Mouse (Mus musculus) Patski (cell line): ENCODE results near the gene Gatd1. TPM values are rescaled to one million over a fixed set of nuclear protein-coding genes. Genes with fewer than 3 reads are reported as not detected.

Source experiments
- ATAC-seq: fragments of 100-300 bp; one replicate; pipeline ENCODE4 v1.8.0; 2021
- CTCF ChIA-PET: fragments of 350-600 bp; sonication (Branson Sonifier 250); formaldehyde crosslinking; loops from one replicate; lab custom pipeline; 2022; ENCODE audit warnings: inconsistent platforms; lab: Charles Lee
- POLR2A ChIA-PET: fragments of 350-600 bp; sonication (Branson Sonifier 250); formaldehyde crosslinking; loops from one replicate; lab custom pipeline; 2022; ENCODE audit warnings: antibody characterized with exemption, inconsistent platforms; lab: Charles Lee
- DNase-seq: peaks from one replicate; pipeline ENCODE4 v3.0.0-alpha.2; 2011; ENCODE audit warnings: low read depth, low spot score
- H3K27me3 ChIP-seq: fragments of 371-371 bp; one replicate; pipeline ENCODE4 v1.5.1; 2021
- CTCF ChIP-seq: fragments of 100-300 bp; IDR thresholded peaks from one replicate; pipeline ENCODE4 v1.5.1; 2021
- in situ Hi-C: fragments of 300-500 bp; cut with MboI; formaldehyde crosslinking; loops from 3 replicates; pipeline ENCODE4 v1.11.1; 2018; ENCODE audit warnings: low pct_unique_long_range_greater_than_20kb, mixed read lengths
- polyA plus RNA-seq: library from polyadenylated mRNA; unstranded; gene quantifications from one replicate; pipeline ENCODE4 v1.2.3, GENCODE M21; 2021

Gatd1 gene
- polyA plus RNA-seq, 1 experiment from 2014 or later: 38.7 TPM

GRCm38 (mm10) chr7:141436523-141436892 is 22.6 kb upstream of the Gatd1 start:
- H3K27me3 ChIP-seq: no peaks in the 10 kb centered on the region

GRCm38 (mm10) chr7:141435856-141436522 is 22.1 kb upstream of the Gatd1 start:
- no peak for ATAC-seq
- ChIA-PET CTCF (interaction anchor here (1.3 kb wide), 1 partner anchor 18 kb away, joined by 3 read pairs; no protein-coding TSS in a partner anchor), POLR2A (interaction anchor here (0.6 to 1.4 kb wide), 4 partner anchors 8 to 28 kb away, joined by 3 to 4 read pairs (median 4); partner anchors contain the start of gene Gatd1)
- no peak for DNase-seq
- in situ Hi-C loops: no loop called here
- H3K27me3 ChIP-seq: no peaks in the 10 kb centered on the region
- no peak for TF ChIP-seq CTCF

More at GRCm38 (mm10) chr7:141436523-141436892, 22.6 kb upstream of the Gatd1 start:
- no peak for ATAC-seq
- CTCF ChIA-PET: interaction anchor here (0.8 to 1.3 kb wide), 2 partner anchors 10 to 17 kb away, joined by 3 read pairs; no protein-coding TSS in a partner anchor
- POLR2A ChIA-PET: interaction anchor here (0.6 to 1.4 kb wide), 4 partner anchors 8 to 28 kb away, joined by 3 to 4 read pairs (median 4); partner anchors contain the start of gene Gatd1
- in situ Hi-C loops: no loop called here
- DNase-seq: no peak
- TF ChIP-seq CTCF: no peak

- no peak for DNase-seq
- POLR2A ChIA-PET: interaction anchor here (1.4 to 1.6 kb wide), 2 partner anchors 20 to 21 kb away, joined by 3 to 4 read pairs; partner anchors contain the start of gene Gatd1
Observed at GRCm38 (mm10) chr7:141435129-141435855, 21.4 kb upstream of the Gatd1 start.

GRCm38 (mm10) chr7:141434464-141434863 is 20.5 kb upstream of the Gatd1 start:
- in situ Hi-C loops: no loop called here
- no peak for ATAC-seq
- TF ChIP-seq CTCF: no peak
- ChIA-PET POLR2A (interaction anchor here (1.6 kb wide), 1 partner anchor 19 kb away, joined by 3 read pairs; no protein-coding TSS in a partner anchor), CTCF (interaction anchor here (1.1 kb wide), 1 partner anchor 22 kb away, joined by 3 read pairs; no protein-coding TSS in a partner anchor)
- H3K27me3 ChIP-seq: no peaks in the 10 kb centered on the region
- DNase-seq: no peak

More at GRCm38 (mm10) chr7:141435129-141435855, 21.4 kb upstream of the Gatd1 start:
- CTCF ChIA-PET: no interaction called here
- no peak for ATAC-seq
- in situ Hi-C loops: no loop called here
- no peaks in the 10 kb centered on the region for H3K27me3 ChIP-seq
- no peak for TF ChIP-seq CTCF

DNA sequence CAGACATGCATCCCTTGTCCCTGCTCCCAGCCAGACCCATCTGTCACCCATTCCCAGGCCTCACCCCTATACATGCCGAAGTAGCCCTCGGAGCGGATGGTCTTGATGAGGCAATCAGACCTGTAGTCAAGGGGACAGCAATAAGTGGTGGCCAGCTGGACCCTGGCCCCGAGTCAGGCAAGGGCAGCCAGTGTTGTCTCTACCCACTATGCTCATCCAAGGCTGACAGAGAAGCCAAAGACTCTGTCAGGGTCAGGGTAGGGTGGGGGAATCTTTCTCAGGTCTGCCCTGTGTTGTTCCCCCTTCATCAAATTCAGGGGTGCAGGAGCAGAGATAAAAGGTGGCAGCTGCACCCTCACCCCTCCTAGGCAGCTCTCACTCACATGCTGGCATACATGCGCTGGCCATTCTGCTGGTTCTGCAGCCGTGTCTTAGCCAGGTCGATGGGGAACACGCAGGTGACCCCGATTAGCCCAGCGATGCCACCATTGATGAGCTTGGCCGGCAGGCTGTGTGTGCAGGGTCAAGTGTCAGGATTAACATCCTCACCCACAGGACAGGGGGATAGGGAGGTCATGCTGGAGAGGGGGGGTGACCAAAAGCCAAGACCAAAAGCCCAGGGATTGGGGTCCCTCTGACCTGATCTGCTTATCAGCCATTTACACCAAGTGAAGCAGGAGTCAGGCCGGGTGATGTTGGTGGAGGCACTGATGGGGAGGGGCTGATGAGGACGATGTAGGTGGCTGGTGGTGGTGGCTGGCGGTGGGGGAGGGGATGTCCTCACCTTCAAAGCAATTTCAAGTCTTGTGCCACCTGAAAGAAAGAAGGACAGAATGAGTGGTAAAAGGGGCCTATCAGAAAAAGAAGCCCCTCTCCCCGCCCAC is 19.8 kb upstream of the Gatd1 start:
- ATAC-seq: no peak
- no peaks in the 10 kb centered on the region for H3K27me3 ChIP-seq
- TF ChIP-seq CTCF: no peak
- in situ Hi-C loops: no loop called here
- no peak for DNase-seq
- ChIA-PET POLR2A (interaction anchor here (1.6 kb wide), 1 partner anchor 19 kb away, joined by 3 read pairs; no protein-coding TSS in a partner anchor), CTCF (interaction anchor here (1.1 kb wide), 1 partner anchor 21 kb away, joined by 3 read pairs; no protein-coding TSS in a partner anchor)

DNA sequence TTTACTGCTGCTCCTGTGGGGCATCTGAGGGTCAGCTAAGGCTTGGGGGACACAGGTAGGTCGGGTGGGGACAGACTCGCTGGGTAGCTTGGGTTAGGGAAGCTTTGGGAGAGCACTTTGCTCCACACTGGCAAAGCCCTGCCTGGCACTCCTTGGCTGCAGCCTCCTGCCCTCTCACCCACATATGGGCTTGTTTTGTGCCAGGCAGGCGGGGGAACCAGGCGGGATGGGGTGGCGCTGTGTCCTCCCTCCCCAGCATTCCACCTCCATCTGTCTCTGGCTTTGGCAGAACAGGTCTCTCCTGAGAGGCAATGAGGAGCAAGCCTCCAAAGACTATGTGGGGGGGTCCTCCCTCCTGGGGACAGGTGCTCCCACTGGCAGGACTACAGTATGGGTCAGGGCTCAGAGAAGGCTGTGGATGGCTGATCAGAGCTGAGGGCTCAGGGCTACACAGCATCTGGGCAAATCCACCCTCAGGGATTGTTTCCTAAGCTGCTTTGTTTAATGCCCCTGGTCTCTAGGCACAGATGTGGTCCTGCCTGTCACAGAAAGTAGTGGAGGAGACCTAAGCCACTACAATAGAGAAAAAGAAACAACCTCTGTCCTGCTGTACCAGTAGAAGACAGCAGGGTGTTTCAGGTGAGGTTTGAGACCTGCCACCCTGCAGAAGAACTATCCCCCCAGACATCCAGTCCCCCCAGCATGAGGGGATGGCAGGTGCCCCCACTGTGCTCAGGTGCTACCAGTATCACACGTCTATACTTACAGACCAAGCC is 19.0 kb upstream of the Gatd1 start:
- H3K27me3 ChIP-seq: no peaks in the 10 kb centered on the region
- CTCF ChIA-PET: no interaction called here
- no peak for TF ChIP-seq CTCF
- ATAC-seq (no peak), DNase-seq (no peak)
- POLR2A ChIA-PET: no interaction called here
- in situ Hi-C loops: no loop called here

DNA sequence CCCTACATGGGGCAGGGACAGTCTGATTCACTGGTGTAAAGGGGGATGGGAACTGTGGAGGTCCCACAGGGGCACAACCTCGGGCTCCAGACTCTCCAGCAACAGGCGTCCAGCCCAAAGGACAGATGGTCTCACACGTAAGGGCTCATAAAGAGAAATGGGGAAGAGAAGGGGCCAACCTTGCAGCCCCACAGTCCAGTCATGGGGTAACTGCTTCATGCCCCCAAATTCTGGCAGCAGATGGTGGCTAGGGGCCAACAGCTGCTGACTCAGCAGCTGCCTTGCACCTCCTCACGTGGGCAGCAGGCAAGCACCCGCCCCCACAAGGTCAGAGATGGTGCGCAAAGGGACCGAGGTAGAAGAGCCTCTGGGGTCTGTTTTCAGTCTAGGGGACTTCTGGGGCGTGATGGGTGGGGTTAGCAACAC is 18.3 kb upstream of the Gatd1 start:
- no peaks in the 10 kb centered on the region for H3K27me3 ChIP-seq
- no peak for TF ChIP-seq CTCF
- DNase-seq: no peak
- in situ Hi-C loops: no loop called here
- CTCF ChIA-PET: no interaction called here
- no peak for ATAC-seq
- POLR2A ChIA-PET: interaction anchor here (1.4 kb wide), 1 partner anchor 16 kb away, joined by 3 read pairs; no protein-coding TSS in a partner anchor

DNA sequence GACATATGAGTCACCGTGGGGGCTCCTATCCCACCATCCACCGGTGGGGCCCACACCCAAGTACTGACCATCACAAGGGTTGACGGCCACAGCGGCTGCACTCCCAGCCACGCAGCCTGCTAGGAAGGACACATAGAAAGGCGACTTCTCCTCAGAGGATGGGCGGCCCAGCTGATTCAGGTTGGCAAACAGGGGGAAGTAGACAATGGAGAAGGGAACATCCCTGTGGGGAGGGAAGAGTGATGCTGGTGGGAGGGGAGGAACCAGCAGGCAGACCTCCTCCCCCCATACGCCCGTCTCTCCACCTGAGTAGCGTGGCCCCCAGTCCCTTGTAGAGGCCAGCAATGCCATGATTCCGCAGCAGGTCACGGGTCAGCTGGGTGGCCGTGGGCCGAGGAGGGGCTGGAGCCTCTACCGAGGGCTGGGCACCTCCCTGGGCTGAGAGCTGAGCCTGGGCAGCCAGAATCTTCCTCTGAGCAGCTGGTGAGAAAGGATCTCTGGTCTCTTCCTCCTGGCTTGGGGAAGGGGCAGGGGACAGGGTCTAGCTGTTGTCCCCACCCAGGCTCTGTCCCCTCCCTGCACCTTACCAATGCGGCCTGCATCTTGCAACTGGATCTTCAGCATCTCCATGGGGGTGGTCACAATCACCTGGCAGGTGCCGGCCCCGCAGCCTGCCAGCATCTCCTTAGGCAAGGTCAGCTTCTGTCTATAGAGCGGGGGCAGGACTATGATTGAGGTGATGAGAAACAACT is 17.7 kb upstream of the Gatd1 start:
- DNase-seq (no peak), ATAC-seq (no peak)
- CTCF ChIA-PET: no interaction called here
- TF ChIP-seq CTCF: no peak
- POLR2A ChIA-PET: interaction anchor here (1.4 kb wide), 1 partner anchor 15 kb away, joined by 3 read pairs; no protein-coding TSS in a partner anchor
- in situ Hi-C loops: no loop called here
- H3K27me3 ChIP-seq: no peaks in the 10 kb centered on the region
